Mouse (Mus musculus): ENCODE data around the gene Gm10570.

Gm10570 gene

DNA sequence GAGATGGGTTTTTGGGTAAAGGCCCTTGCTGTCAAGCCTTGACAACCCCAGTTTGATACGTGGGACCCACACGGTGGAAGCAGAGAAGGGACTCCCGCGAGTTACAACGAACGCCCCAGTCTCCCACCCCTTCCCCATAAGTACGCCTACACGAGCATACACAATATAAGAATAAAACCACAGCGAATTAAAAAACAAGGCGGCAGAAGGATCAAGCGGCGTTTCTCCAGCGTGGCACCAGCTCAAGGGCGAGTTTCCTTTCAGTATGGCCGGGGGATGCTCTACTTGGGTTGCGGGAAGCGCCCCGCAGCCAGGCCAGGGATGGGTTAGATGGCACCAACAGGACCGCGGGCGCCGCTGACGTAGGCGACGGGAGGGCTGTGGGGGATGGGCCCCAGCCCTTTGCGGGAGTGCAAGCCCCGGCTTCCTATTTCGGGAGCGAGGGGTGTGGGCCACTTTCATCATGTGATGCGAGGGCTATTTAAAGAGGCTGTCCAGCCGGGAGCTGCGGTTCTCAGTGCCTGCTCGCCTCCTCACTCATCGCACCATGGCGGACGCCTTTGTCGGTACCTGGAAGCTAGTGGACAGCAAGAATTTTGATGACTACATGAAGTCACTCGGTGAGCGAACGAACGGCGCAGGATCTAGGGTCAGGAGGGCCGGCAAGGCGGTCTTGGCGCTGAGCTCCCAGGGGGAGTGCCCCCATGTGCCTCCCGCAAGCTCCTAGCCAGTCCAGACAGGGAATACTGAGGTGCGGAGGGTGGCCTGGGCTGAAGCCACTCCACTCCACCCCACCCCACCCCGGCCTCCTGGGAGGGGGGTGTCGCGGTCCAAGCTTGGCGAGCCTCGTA, at the start of gene Gm10570, which contains the start of gene Fabp3:
Gene Gm10570, minus strand, starts transcription at position 444 of the 851 bp plus-strand sequence.
Gene Fabp3, plus strand, starts transcription at position 365 of the 851 bp plus-strand sequence.
- DNase-seq (ENCODE audit: extremely low spot score, low spot score), result peak; percentile 60

DNA sequence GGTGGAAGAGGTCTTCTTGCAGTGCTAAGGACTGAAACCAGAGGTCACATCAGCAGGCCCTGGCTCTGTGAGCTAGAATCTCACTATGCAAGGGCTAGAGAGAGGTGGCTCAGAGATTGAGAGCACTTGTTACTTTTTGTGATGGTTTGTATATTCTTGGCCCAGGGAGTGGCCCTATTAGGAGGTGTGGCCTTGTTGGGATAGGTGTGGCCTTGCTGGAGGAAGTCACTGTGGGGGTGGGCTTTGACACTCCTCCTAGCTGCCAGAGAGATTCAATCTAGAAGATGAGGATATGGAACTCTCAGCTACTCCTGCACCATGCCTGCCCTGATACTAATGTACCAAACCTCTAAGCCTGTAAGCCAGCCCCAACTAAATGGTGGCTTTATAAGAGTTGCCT, 49.5 kb upstream of the Gm10570 start:
- no peak for DNase-seq (ENCODE audit: extremely low spot score, low spot score)

DNA sequence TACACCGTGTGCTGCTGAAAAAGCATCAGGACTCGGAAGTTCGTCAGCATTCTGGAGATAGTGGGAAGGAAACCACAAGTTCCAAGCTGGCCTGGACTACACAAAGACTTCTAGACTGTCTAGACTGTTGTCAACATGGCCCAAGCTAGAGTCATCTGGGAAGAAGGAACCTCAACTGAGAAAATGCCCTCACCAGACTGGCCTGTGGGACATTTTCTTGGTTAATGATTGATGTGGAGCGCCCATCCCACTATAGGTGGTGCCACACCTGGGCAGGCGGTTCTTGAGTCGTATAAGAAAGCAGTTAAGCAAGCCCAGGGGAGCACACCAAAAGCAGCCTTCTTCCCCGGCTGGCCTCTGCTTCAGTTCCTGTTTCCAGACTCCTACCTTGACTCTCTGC, 44.1 kb upstream of the Gm10570 start:
- no peak for DNase-seq (ENCODE audit: extremely low spot score, low spot score)

DNA sequence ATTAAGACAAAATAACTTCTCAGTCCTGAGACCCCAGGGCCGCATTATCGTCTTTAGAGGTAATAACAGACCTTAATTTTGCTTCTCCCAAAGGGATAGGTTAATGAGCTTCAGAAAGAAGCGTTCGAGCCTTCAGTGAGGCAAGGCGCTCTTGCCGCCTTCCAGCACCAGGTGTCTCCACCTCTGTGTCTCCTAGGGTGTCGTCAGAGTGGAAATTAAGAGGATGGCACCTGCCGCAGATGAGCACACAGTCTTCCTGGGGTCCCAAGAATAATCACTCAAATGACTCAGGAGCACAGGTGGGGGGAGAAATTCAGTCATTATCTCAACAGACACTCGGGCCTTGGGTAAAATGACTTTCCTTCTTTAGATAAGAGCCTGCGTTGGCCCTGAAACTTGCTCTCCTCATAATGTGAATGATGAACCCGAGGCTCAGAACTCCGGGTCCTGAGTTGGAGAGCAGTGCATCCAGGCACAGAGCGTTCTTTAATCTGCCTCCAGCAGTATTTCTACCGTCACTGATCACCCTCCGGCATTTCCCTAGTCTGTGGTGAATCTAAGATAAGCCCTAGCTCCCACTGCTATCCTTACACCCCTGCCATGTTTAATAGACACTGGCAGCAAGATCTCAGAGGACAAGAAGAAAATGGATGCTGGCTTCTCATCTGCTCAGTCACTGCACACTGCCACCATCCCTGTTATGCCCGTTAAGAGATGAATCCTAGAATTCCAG, 42.4 kb upstream of the Gm10570 start:
- DNase-seq (ENCODE audit: extremely low spot score, low spot score), result no peak

DNA sequence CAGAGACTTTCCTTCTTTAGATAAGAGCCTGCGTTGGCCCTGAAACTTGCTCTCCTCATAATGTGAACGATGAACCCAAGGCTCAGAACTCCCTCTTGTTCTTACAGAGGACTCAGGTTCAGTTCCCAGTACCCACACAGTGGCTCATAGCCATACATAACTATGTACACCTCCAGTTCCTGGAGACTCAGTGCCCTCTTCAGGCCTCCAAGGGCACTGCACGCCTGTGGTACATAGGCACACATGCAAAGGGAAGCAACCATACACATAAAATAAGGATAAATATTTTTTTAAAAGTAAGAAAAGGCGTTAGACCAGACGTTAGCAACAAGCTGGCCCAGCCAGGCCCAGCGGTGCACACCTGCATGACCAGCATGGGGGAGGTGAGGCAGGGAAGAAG, 41.2 kb upstream of the Gm10570 start:
- DNase-seq (ENCODE audit: extremely low spot score, low spot score), result no peak

DNA sequence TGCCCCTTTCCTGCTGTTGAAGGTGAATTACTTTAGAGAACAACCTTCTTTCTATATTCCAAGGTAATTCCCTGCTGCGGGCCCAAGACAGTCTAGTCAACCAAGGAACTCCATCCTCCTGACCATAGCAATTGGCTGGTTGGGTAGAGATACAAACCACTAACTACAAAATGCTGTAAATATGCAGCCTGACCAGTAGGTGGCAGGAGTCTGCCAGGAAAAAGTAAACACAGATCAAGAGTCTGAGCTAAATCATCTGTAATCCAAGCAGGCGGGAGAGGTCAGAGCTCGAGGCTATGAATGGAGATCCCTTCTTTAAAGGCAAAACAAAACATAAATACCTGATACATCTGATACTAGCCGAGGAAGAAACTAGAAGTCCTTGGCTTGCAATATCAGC, 33.2 kb upstream of the Gm10570 start:
- peak; percentile 56 for DNase-seq (ENCODE audit: extremely low spot score, low spot score)

DNA sequence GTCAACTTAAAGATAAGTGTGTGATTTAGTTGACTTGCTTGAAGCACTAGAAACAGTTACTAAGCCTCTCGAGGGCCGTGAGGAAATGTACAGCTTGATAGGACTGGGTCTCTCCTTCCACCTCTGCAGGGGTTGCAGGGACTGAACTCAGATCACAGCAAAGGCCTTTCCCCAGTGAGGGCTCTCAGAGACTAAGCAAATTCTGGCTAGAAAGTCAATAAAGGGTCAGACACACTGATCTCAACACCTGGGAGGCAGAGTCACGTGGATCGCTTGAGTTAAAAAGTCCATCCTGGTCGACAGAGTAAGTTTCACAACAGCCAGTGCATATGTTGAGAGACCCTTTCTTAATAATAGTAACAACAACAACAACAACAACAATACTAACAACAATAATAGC, 27.4 kb upstream of the Gm10570 start:
- no peak for DNase-seq (ENCODE audit: extremely low spot score, low spot score)

DNA sequence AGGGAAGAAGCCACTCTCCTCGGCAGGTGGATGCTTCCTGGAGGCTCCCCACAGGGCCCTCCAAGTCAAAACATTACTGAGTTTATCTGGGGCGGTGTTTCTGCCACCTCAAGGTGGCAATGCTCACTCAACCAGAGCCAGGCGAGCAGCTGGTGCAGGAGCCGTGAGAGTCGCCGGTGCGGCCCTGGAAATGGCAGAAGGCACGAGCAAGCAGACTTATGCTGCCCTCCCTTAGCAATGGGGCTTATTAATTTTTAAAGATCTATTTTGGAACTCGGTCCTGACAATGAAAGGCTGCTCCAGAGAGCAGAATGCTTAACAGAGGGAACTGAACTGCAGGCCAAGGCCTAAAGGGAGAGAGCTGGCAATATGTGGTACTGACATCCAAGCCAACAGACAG, 18.9 kb upstream of the Gm10570 start:
- no peak for DNase-seq (ENCODE audit: extremely low spot score, low spot score)

DNA sequence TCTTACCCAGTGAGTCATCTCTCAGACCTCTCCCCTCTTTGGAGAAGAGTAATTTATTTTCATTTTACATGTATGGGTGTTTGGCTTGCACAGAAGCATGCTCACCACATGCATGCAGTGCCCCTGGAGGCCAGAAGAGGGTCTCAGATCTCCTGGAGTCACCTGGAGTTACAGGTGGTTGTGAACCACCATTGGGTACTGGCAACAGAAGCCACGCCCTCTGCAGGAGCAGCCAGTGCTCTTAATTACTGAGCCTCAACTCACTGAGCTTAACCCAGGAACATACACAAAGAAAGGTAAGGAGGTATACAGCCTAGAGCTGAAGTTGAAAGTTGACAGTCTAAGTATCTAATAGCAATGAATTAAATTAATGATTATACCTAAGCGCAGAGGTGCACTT, 17.0 kb upstream of the Gm10570 start:
- DNase-seq (ENCODE audit: extremely low spot score, low spot score), result no peak

DNA sequence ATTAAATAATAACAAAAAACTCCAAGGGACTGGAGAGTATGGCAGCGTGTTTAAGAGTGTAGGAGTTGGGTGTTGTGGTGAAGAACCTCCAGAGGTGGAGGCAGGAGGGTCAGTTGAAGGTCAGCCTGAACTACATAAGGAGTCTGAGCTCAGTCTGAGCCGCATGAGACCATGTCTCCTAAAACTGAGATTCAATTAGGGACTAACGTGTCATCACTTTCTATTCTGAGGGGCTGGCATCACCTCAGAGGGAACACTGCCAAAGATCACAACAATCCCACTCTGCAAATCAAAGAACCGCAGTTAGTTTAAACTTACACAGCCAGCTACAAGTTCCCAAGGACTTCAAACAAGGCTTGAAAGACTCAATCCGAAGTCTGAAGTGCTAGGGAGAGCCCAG, 15.1 kb upstream of the Gm10570 start:
- no peak for DNase-seq (ENCODE audit: extremely low spot score, low spot score)

DNA sequence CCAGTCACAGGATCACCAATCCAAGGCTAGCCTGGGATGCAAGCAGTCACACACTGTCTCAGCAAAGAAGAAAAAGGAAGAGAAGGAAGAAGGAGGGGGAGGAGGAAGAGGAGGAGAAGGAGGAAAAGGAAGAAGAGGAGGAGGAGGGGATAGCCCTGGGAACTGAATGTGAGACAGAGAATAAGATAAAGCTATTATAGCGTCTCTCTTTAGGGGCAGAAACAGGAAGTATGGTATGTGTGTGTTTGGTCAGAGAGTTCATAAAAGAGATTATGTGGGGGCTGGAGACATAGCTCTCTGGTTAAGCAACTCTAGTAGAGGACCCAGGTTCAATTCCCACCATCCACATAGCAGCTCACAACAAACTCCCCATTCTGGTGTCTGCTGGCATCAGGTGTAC, 14.7 kb upstream of the Gm10570 start:
- DNase-seq (ENCODE audit: extremely low spot score, low spot score), result no peak

DNA sequence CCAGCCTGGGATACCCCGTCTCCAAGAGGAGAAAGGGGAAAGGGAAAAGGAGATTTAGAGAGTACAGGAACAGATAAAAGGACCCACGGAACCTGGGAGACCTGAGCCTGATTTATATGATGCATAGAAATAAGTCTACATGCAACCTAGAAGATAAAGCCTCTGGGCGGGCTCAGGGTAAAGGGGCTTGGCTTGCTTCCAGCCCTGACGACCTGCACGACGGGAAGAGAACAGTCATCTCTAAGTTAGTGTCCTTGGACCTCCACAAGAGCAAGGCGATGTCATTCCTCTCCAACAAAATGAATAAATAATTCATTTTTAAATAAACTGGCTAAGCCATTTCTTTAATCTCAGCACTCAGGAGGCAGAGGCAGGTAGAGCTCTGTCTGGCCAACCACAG, 14.1 kb upstream of the Gm10570 start:
- no peak for DNase-seq (ENCODE audit: extremely low spot score, low spot score)

DNA sequence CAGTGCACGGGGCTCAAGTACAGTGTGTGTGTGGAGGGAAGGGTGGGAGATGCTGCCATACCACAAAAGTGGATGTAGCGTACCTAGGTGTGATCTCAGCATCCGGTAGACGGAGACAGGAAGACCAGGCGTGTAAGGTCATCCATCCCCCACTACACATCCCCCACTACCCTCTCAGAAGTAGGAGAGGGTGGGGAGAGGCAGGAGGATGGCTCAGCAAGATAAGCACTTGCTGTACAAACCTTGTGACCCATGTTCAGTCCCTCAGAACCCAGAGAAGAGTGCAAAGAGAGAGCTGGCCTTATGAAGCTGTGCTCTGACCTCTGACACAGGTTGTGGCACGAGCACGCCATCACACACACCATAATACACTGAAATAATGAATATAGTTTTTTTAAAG, 13.2 kb upstream of the Gm10570 start:
- no peak for DNase-seq (ENCODE audit: extremely low spot score, low spot score)

DNA sequence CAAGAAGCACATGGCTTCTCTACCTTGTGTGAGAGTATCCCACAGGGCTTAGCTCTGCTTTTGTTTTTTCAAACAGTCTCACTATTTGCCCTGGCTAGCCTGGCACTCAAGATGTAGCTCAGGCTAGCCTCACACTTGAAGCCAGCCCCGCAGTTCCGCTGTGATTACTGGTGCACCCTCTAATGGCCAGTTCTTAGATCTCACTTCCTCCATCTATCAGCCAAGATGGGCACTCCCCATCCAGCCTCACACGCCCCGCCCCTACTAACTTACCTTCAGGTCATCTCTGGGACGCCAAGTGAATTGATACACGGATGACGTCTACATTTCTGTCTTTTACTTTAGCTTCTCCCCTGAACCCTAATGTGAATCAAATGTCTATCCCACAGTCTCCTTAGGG, 11.1 kb upstream of the Gm10570 start:
- DNase-seq (ENCODE audit: extremely low spot score, low spot score), result no peak

DNA sequence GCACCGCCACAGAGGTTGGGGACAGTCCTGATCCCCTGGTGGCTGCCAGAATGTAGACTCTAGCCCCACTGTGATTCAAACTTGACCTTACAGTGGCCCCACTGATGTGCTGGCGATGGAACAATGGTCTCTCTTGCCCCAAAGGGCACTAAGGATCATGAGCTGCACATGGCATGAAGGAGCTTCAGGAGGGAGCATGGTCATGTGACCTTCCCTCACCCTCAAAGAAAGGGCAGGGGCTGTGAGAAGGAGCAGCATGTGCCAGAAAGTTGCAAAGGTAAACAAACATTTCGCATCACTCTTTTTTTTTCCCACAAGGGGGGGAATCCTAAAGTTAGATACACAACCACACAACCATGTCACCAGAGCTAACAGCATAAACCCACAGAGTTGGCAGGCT, 9.6 kb upstream of the Gm10570 start:
- no peak for DNase-seq (ENCODE audit: extremely low spot score, low spot score)

DNA sequence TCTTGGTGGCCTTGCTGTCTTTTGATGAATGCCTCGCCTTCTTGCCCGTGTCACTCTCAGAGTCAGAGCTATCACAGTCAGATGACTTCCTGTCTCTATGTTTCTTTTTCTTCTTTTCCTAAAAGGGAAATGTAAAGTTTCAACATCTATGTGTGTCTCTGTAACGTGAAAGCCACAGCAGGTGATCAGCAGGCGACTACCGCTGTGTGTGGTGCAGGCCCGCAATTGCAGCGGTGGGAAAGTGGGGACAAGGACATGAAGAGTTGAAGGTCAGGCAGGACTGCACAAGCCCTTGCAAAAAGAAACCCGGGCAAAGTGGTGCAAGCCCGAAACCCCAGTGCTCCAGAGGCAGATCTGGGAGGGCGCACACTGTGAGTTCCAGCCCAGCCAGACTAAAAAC, 8.2 kb upstream of the Gm10570 start:
- no peak for DNase-seq (ENCODE audit: extremely low spot score, low spot score)

DNA sequence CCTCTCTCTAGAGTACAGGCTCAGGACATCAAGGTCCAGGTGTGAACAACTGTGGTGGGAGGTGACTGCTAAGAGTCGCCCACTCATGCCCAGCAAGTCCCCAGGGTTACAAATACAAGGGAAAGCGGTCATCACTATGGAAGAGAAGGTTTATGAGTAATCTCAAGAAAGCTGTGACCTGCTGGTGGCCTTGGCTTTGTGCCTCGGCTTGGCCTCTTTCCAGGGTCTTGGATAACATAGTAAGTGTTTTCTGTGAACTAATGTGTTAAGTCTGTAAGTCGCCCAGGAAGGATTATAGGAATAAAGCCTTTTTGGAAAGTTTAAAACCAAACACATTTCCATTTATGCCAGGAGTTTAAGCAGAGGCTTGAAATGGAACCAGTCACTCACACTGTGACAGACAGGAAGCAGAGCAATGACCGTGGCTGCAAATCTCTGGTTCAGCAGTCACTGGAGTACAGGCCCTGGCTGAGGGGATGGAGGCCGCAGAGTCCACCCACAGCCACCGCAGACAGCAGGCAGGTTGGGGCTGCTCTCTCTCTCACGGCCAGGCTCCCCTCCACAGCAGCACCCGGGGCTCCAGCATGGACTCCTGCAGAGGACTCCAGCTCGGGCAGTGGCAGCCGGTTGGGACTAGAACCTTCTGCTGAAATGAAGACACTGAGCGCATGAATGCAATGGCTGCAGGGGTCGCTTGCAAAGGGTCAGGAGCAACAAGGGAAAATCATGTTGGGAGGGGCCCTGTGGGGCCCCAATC, 7.5 kb upstream of the Gm10570 start:
- DNase-seq (ENCODE audit: extremely low spot score, low spot score), result no peak

DNA sequence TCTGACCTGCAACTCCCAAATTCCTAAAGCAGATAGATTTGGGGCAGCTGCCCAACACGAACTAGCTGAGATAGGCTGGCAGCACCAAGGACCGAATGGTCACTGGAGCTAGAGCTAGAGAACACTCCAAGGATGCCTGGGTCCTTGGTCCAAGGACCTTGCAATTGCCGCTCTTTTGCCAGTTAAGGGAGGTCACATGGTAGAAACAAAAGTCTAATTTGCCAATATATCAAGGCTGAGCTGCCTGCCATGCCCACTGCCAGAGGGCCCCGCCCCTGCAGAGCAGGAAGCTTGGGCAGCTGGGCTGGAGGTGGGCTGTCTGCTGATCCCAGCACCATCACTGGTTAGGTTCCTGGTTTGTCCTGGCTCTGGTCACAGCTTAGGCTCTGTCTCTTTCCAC, 5.1 kb upstream of the Gm10570 start:
- no peak for DNase-seq (ENCODE audit: extremely low spot score, low spot score)

DNA sequence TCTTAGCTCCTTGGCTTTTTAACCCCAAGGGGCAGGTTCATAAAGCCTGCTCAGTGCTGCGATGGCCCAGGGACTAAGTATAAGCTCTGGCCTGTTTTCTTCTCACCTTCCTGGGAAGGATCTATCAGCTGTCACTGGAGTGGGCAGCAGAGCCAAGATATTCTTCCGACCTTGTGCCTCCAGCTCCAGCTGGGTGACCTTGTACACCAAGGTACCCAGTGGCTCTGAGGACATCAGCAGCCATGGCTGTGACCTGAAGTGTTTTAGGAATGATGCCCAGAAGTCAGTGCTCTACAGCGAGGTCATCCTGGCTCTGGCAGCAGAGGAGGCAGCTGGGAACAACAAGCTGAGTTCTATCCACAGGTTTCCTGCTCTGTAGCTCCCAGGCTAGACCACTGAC, 4.1 kb upstream of the Gm10570 start:
- no peak for DNase-seq (ENCODE audit: extremely low spot score, low spot score)

DNA sequence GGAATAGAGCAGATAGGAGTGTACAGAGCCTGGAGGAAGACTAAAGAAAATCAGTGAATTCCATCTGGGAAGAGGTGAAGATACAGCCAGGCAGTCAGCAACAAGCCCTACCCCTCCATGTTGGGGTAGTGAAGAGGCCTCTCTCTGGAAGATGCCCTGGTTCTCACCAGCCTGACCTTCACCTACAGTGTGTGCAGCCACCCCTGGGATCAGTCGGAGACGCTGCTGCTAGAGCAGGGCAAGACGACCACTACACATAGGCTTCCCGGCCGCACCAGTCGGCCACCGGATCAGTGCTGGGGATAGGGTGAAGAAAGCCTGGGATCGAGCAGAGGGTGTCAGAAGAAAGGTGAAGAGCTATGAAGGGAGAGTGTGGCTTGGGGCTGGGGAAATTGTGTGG, 780 bp upstream of the Gm10570 start:
- DNase-seq (ENCODE audit: extremely low spot score, low spot score), result no peak

DNA sequence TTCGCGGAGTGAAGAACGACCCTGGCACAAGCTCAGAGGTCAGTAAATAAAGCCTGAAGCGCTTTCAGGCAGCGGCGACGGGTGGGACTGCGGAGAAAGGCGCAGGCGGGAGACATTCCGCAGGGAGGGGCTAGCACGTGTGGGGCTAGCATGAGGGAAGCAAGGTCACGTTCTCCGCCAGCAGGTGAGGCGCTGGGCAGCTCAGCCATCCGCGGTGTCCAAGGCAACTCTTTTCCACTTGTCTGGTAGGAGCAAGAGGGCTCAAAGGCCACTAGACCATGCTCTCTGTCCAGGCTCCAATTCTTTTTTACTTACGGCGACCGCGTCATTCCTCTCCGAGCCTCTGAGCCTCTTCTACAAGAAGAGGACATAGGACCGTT, 633 bp downstream of the Gm10570 start:
- peak; percentile 73 for DNase-seq (ENCODE audit: extremely low spot score, low spot score)
